Mouse (Mus musculus) neural tube, embryonic 12.5 days (tissue): ENCODE data around the gene Mkrn3. TPM values are rescaled to one million over a fixed set of nuclear protein-coding genes. Genes with fewer than 3 reads are reported as not detected.

Experiments
- ATAC-seq: fragments of 200-750 bp; cut with Nextera tagmentation; 2 replicates; pipeline ENCODE4 v1.8.0; 2017; ENCODE audit warnings: low read depth, mild to moderate bottlenecking, moderate TSS enrichment, moderate library complexity; ENCODE audit not compliant: low FRiP score
- H3K27ac ChIP-seq: fragments of 300-500 bp; sonication (generic); 2 replicates; pipeline ENCODE4 v1.5.1; 2016
- H3K27me3 ChIP-seq: fragments of 300-500 bp; sonication (generic); replicated peaks from 2 replicates; pipeline ENCODE4 v1.6.1; 2016; ENCODE audit warnings: mild to moderate bottlenecking
- H3K36me3 ChIP-seq: fragments of 300-500 bp; sonication (generic); 2 replicates; pipeline ENCODE4 v1.6.1; 2016; ENCODE audit warnings: mild to moderate bottlenecking
- H3K4me1 ChIP-seq: fragments of 300-500 bp; sonication (generic); 2 replicates; pipeline ENCODE4 v1.6.1; 2016
- H3K4me2 ChIP-seq: fragments of 300-500 bp; sonication (generic); replicated peaks from 2 replicates; pipeline ENCODE4 v1.6.1; 2016; ENCODE audit warnings: mild to moderate bottlenecking
- H3K4me3 ChIP-seq: fragments of 300-500 bp; sonication (generic); 2 replicates; pipeline ENCODE4 v1.5.1; 2016
- H3K9ac ChIP-seq: fragments of 300-500 bp; sonication (generic); 2 replicates; pipeline ENCODE4 v1.6.1; 2016; ENCODE audit warnings: mild to moderate bottlenecking
- H3K9me3 ChIP-seq: fragments of 300-500 bp; sonication (generic); 2 replicates; pipeline ENCODE4 v1.6.1; 2016; ENCODE audit warnings: mild to moderate bottlenecking
- WGBS: fragments of 180-500 bp; shearing (Covaris S2); methylation state at CpG from one replicate; pipeline ENCODE4 v1.1.7; 2016; 5-methylcytosine and 5-hydroxymethylcytosine counted together
- polyA plus RNA-seq: library from polyadenylated mRNA; unstranded; fragments of >200 nt; fragmentation: Nextera tagmentation; extraction: Ambion mirVana; gene quantifications from 2 replicates; pipeline ENCODE4 v1.2.1, GENCODE M21; 2016

Gene Mkrn3
- polyA plus RNA-seq, result 17.2 and 17.6 TPM in 2 replicates

- Histone ChIP-seq H3K27me3 (no peaks in the 10 kb centered on the region), H3K9me3 (peaks cover 8% of the 10 kb centered on the region; the same call in 1 of the 2 replicates), H3K4me3 (peak within 1 kb of the TSS; percentile 53), H3K4me1 (no peaks in the 10 kb centered on the region), H3K9ac (peak within 1 kb of the TSS; percentile 83), H3K36me3 (no peaks in the 10 kb centered on the region), H3K27ac (peak within 1 kb of the TSS; percentile 69), H3K4me2 (peak within 1 kb of the TSS; percentile 58)
- WGBS, result 23% methylated on average over 48 of the region's 49 CpGs
- ATAC-seq, result peak; percentile 87
These were observed at the start of gene Mkrn3 for GRCm38 (mm10) chr7:62419493-62420360. Gene Mkrn3 (minus strand): TSS chr7:62420139.

- peak within 1 kb of the TSS; percentile 70 for H3K4me3 ChIP-seq
- 18% methylated on average over 82 of the region's 82 CpGs for WGBS
- peak within 1 kb of the TSS; percentile 88 for H3K9ac ChIP-seq
- peak within 1 kb of the TSS; percentile 64 for H3K27ac ChIP-seq
- peak; percentile 65 for ATAC-seq
- no peaks in the 10 kb centered on the region for H3K36me3 ChIP-seq
- no peaks in the 10 kb centered on the region; the same call in 1 of the 2 replicates for H3K4me1 ChIP-seq
- H3K9me3 ChIP-seq, result 0 out of 2 replicates have a peak, but pooled peaks cover 17% of the 10 kb centered on the region
- H3K27me3 ChIP-seq, result no peaks in the 10 kb centered on the region
- H3K4me2 ChIP-seq, result peak within 1 kb of the TSS; percentile 60
These were observed 44.2 kb upstream of the Mkrn3 start, which contains the start of gene Peg12 for GRCm38 (mm10) chr7:62463878-62464755. Gene Peg12 (minus strand): TSS chr7:62464510.

DNA sequence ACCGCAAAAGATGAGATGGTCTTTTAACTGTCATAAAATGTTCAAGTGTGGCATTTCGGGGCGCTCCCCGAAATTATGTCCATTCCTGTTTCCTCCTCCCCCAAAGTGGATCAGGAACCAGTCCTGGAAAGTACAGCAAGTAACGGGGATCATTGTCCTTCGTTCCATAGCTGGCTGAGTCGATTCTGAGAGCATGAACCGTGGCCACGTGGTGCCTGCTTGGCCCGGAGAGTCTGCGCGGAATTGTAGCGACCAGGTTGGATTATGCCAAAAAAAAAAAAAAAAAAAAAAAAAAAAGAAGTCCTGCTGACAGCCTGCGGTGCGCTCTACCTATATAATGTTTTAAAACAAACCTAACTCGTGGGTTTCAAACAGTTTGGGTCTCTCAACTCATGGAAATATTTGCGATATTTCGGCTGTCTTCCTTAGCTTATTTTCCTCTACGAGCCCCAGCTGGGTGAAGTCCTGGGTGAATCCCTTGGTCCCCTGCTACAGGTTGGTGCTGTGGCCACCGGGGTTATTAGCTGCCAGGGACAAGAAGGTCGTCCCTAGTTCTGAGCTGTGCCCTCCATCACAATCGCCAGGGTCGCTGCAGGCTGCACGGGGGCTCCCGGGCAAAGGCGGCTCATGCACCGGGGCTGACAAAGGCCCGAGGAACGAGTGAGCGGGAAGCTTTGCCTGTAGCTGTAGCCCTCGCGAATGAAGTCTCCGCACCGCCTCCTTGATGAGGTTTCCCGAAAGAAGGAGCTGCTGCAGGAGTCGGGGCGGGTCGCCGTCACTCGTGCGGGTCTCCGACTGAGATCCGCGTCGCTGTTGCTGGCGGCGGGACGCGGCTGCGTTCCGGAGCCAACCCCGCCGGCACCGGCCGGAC lies 43.3 kb upstream of the Mkrn3 start:
- peak; percentile 21 for ATAC-seq

GRCm38 (mm10) chr7:62462229-62463006 lies 42.5 kb upstream of the Mkrn3 start:
- H3K27me3 ChIP-seq, result no peaks in the 10 kb centered on the region
- 25% methylated on average over 13 of the region's 13 CpGs for WGBS

More for the DNA sequence above, 43.3 kb upstream of the Mkrn3 start:
- Histone ChIP-seq H3K9me3 (0 out of 2 replicates have a peak, but pooled peaks cover 17% of the 10 kb centered on the region), H3K4me2 (peak overlapping the region; percentile 60), H3K9ac (peak overlapping the region; percentile 88), H3K4me1 (no peaks in the 10 kb centered on the region; the same call in 1 of the 2 replicates), H3K36me3 (no peaks in the 10 kb centered on the region), H3K27me3 (no peaks in the 10 kb centered on the region), H3K4me3 (peak overlapping the region; percentile 70), H3K27ac (peak overlapping the region; percentile 64)
- 29% methylated on average over 55 of the region's 55 CpGs for WGBS

GRCm38 (mm10) chr7:62452353-62452752 lies 32.4 kb upstream of the Mkrn3 start:
- no peaks in the 10 kb centered on the region for H3K36me3 ChIP-seq
- H3K27me3 ChIP-seq, result no peaks in the 10 kb centered on the region
- 24% methylated on average over 2 of the region's 2 CpGs for WGBS
- ATAC-seq, result no peak
- no peak overlapping the region for H3K9ac ChIP-seq
- no peak overlapping the region for H3K4me3 ChIP-seq
- 0 out of 2 replicates have a peak, but pooled peaks cover 3% of the 10 kb centered on the region for H3K9me3 ChIP-seq
- H3K27ac ChIP-seq, result no peak overlapping the region
- H3K4me1 ChIP-seq, result no peaks in the 10 kb centered on the region
- H3K4me2 ChIP-seq, result no peak overlapping the region

More at GRCm38 (mm10) chr7:62462229-62463006, 42.5 kb upstream of the Mkrn3 start:
- no peaks in the 10 kb centered on the region for H3K36me3 ChIP-seq
- H3K4me1 ChIP-seq, result no peaks in the 10 kb centered on the region; the same call in 1 of the 2 replicates
- peak overlapping the region; percentile 44 for H3K9ac ChIP-seq
- ATAC-seq, result peak; percentile 83
- H3K4me2 ChIP-seq, result peak overlapping the region; percentile 60
- H3K4me3 ChIP-seq, result peak overlapping the region; percentile 70
- H3K27ac ChIP-seq, result peak overlapping the region; percentile 64
- 0 out of 2 replicates have a peak, but pooled peaks cover 17% of the 10 kb centered on the region for H3K9me3 ChIP-seq

DNA sequence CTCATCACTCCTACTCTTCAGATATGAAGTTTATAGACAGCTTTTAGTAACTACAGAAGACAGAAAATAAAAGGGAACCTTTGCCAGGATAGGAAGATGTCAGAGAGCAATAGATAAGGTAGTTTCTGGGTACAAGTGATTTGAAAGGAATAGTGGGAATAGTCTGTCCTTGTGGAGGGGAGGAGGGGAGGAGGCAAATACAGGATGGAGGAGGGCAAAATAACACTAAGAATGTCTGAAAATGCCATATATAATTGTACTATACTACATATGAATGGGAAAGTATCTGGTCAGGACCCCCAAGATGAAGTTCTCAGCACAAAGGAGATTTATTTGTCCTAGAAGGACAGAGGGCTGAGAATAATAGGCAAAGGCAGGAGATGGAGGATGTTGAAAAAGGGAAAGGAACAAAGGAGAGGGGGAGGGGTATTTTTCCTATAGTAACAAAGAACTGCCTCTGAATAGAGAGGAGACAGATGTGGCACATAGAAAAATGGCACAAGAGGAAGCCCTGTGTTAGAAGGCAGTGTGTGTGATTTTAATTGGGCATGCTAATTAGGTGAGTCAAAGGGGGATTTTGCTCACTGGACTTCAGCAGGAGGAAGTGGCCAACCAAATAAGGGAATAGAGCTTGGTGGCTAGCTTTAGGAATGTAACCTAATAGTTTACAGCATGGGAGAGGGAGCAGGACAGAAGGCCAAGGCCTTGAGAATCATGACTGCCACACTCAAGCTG lies 25.7 kb upstream of the Mkrn3 start:
- Histone ChIP-seq H3K9ac (no peak overlapping the region), H3K4me2 (no peak overlapping the region), H3K9me3 (no peaks in the 10 kb centered on the region), H3K4me1 (no peaks in the 10 kb centered on the region), H3K4me3 (no peak overlapping the region), H3K36me3 (no peaks in the 10 kb centered on the region), H3K27ac (no peak overlapping the region), H3K27me3 (no peaks in the 10 kb centered on the region)
- peak; percentile 75 for ATAC-seq

- H3K4me1 ChIP-seq, result no peaks in the 10 kb centered on the region
- H3K27me3 ChIP-seq, result no peaks in the 10 kb centered on the region
- no peaks in the 10 kb centered on the region for H3K36me3 ChIP-seq
- ATAC-seq, result no peak
- no peak overlapping the region for H3K4me2 ChIP-seq
- H3K4me3 ChIP-seq, result no peak overlapping the region
- no peaks in the 10 kb centered on the region for H3K9me3 ChIP-seq
- WGBS, result 45% methylated on average over 2 of the region's 2 CpGs
- no peak overlapping the region for H3K27ac ChIP-seq
- H3K9ac ChIP-seq, result no peak overlapping the region
These were observed 16.5 kb upstream of the Mkrn3 start for GRCm38 (mm10) chr7:62436394-62436793.

DNA sequence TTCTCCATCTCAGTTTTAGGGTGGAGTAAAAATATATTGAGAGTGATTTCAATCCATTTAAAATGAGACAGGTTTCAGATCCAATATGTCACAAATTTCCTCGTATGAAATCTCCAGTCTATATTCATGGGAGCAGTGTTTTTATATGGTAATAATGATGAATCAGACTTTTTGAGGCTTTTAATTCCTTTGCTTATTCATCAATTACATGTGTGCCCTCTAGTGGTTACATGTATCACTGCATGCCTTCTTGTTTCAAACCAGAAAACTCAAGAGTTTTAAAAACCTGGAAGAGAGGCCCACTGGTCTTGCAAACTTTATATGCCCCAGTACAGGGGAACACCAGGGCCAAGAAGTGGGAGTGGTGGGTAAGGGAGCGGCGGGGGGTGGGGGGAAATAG lies 13.3 kb upstream of the Mkrn3 start:
- no peaks in the 10 kb centered on the region for H3K9me3 ChIP-seq
- ATAC-seq, result no peak
- WGBS, result 30% methylated on average over 3 of the region's 3 CpGs
- no peak overlapping the region for H3K4me2 ChIP-seq
- H3K4me1 ChIP-seq, result no peaks in the 10 kb centered on the region
- no peak overlapping the region for H3K9ac ChIP-seq
- H3K36me3 ChIP-seq, result no peaks in the 10 kb centered on the region
- no peak overlapping the region for H3K4me3 ChIP-seq
- no peaks in the 10 kb centered on the region for H3K27me3 ChIP-seq
- H3K27ac ChIP-seq, result no peak overlapping the region

- H3K36me3 ChIP-seq, result no peaks in the 10 kb centered on the region
- H3K9me3 ChIP-seq, result no peaks in the 10 kb centered on the region
- H3K4me2 ChIP-seq, result no peak overlapping the region
- ATAC-seq, result no peak
- 18% methylated on average over 8 of the region's 8 CpGs for WGBS
- no peaks in the 10 kb centered on the region for H3K27me3 ChIP-seq
- H3K4me1 ChIP-seq, result no peaks in the 10 kb centered on the region
- no peak overlapping the region for H3K9ac ChIP-seq
- no peak overlapping the region for H3K4me3 ChIP-seq
- no peak overlapping the region for H3K27ac ChIP-seq
These were observed 8.4 kb upstream of the Mkrn3 start for GRCm38 (mm10) chr7:62428337-62428736.

- WGBS, result 35% methylated on average over 4 of the region's 4 CpGs
- peak overlapping the region; percentile 44 for H3K4me2 ChIP-seq
- 0 out of 2 replicates have a peak overlapping the region, but pooled peaks have one; percentile 20 for H3K27ac ChIP-seq
- peak; percentile 23; the same call in 1 of the 2 replicates for ATAC-seq
- H3K36me3 ChIP-seq, result no peaks in the 10 kb centered on the region
- peaks cover 8% of the 10 kb centered on the region; the same call in 1 of the 2 replicates for H3K9me3 ChIP-seq
- H3K9ac ChIP-seq, result no peak overlapping the region
- H3K4me3 ChIP-seq, result 0 out of 2 replicates have a peak overlapping the region, but pooled peaks have one; percentile 13
- no peaks in the 10 kb centered on the region for H3K4me1 ChIP-seq
- no peaks in the 10 kb centered on the region for H3K27me3 ChIP-seq
These were observed 3.3 kb upstream of the Mkrn3 start for GRCm38 (mm10) chr7:62423210-62423609.
